Mouse (Mus musculus) neutrophil, adult 65 days (primary cell): ENCODE measurements around the gene Gm11099. TPM values are rescaled to one million over a fixed set of nuclear protein-coding genes. Genes with fewer than 3 reads are reported as not detected.

ENCODE experiments used
- total RNA-seq: library from RNA; stranded (reverse); gene quantifications from 2 replicates; pipeline ENCODE4 v1.2.4, GENCODE M21; 2023

Gm11099 gene
- not detected in 2 replicates for total RNA-seq

GRCm38 (mm10) chr2:58859134-58859533 is at the start of gene Gm11099:
TSS of gene Gm11099 (plus strand) at chr2:58859434.

